Mouse (Mus musculus) midbrain, postnatal 0 days (tissue): ENCODE measurements around the gene Krt4. TPM values are rescaled to one million over a fixed set of nuclear protein-coding genes. Genes with fewer than 3 reads are reported as not detected.

ENCODE experiments used
- ATAC-seq: fragments of 200-750 bp; cut with Nextera tagmentation; 2 replicates; pipeline ENCODE4 v1.8.0; 2017; ENCODE audit warnings: moderate number of reproducible peaks, mild to moderate bottlenecking, moderate TSS enrichment, moderate library complexity; ENCODE audit not compliant: low FRiP score
- DNase-seq: peaks from one replicate; pipeline ENCODE4 v3.0.0-alpha.2; 2015; ENCODE audit warnings: low spot score
- H3K27ac ChIP-seq: fragments of 300-500 bp; sonication (generic); 2 replicates; pipeline ENCODE4 v1.5.1; 2014; ENCODE audit warnings: low read depth, mild to moderate bottlenecking, low read length, mixed read lengths
- H3K27me3 ChIP-seq: fragments of 300-500 bp; sonication (generic); 2 replicates; pipeline ENCODE4 v1.6.1; 2014; ENCODE audit warnings: low read length, control low read depth, mixed read lengths; ENCODE audit not compliant: insufficient read depth
- H3K36me3 ChIP-seq: fragments of 300-500 bp; sonication (generic); 2 replicates; pipeline ENCODE4 v1.6.1; 2014; ENCODE audit warnings: low read length, control low read depth, mixed read lengths; ENCODE audit not compliant: insufficient read depth
- H3K4me1 ChIP-seq: fragments of 300-500 bp; sonication (generic); 2 replicates; pipeline ENCODE4 v1.6.1; 2014; ENCODE audit warnings: mild to moderate bottlenecking, control low read depth, antibody characterized with exemption, low read length, mixed read lengths; ENCODE audit not compliant: insufficient read depth
- H3K4me2 ChIP-seq: fragments of 300-500 bp; sonication (generic); 2 replicates; pipeline ENCODE4 v1.6.1; 2014; ENCODE audit warnings: low read depth, mild to moderate bottlenecking, low read length, mixed read lengths; ENCODE audit not compliant: poor library complexity, severe bottlenecking
- H3K4me3 ChIP-seq: fragments of 300-500 bp; sonication (generic); 2 replicates; pipeline ENCODE4 v1.5.1; 2014; ENCODE audit warnings: low read depth, mild to moderate bottlenecking, low read length, moderate library complexity
- H3K9ac ChIP-seq: fragments of 300-500 bp; sonication (generic); replicated peaks from 2 replicates; pipeline ENCODE4 v1.6.1; 2014; ENCODE audit warnings: mild to moderate bottlenecking, low read length, moderate library complexity, mixed read lengths; ENCODE audit not compliant: poor library complexity, severe bottlenecking
- H3K9me3 ChIP-seq: fragments of 300-500 bp; sonication (generic); 2 replicates; pipeline ENCODE4 v1.6.1; 2016; ENCODE audit warnings: low read length, control low read depth
- CTCF ChIP-seq: IDR thresholded peaks from 2 replicates; pipeline ENCODE4 v1.5.1; 2016; ENCODE audit warnings: antibody characterized with exemption, mild to moderate bottlenecking
- WGBS: fragments of 180-500 bp; shearing (Covaris S2); extraction: QIAGEN DNeasy Blood & Tissue Kit; methylation state at CpG from one replicate; pipeline ENCODE4 v1.1.7; 2014; 5-methylcytosine and 5-hydroxymethylcytosine counted together
- polyA plus RNA-seq: library from polyadenylated mRNA; unstranded; fragments of >200 nt; fragmentation: Nextera tagmentation; extraction: Ambion mirVana; gene quantifications from 2 replicates; pipeline ENCODE4 v1.2.1, GENCODE M21; 2015
- total RNA-seq: library from RNA; depleted of rRNA; stranded (reverse); fragments of >200 nt; gene quantifications from 2 replicates; pipeline ENCODE4 v1.2.3, GENCODE M21; 2014

The Krt4 gene
- total and polyA plus RNA-seq, 2 experiments from 2014 or later, result 0.38 TPM; not detected in 1

- Histone ChIP-seq H3K4me3 (no peak overlapping the region), H3K9ac (no peak overlapping the region), H3K36me3 (no peaks in the 10 kb centered on the region), H3K9me3 (no peaks in the 10 kb centered on the region), H3K27ac (no peak overlapping the region), H3K27me3 (no peaks in the 10 kb centered on the region), H3K4me1 (no peaks in the 10 kb centered on the region), H3K4me2 (no peak overlapping the region)
- DNase-seq (no peak), ATAC-seq (no peak)
- TF ChIP-seq CTCF, result no peak
- 94% methylated on average over 7 of the region's 7 CpGs for WGBS
Observed at GRCm38 (mm10) chr15:101952733-101953474, 28.4 kb upstream of the Krt4 start.

GRCm38 (mm10) chr15:101945430-101945829 is 20.9 kb upstream of the Krt4 start:
- WGBS, result 91% methylated on average over 1 of the region's 1 CpGs
- no peaks in the 10 kb centered on the region for H3K4me1 ChIP-seq
- H3K27me3 ChIP-seq, result no peaks in the 10 kb centered on the region

GRCm38 (mm10) chr15:101941948-101942347 is 17.4 kb upstream of the Krt4 start:
- no peaks in the 10 kb centered on the region for H3K36me3 ChIP-seq
- H3K9me3 ChIP-seq, result no peaks in the 10 kb centered on the region
- H3K9ac ChIP-seq, result no peak overlapping the region
- no peaks in the 10 kb centered on the region for H3K4me1 ChIP-seq
- DNase-seq, result no peak
- WGBS, result 72% methylated on average over 8 of the region's 8 CpGs
- no peak overlapping the region for H3K27ac ChIP-seq
- H3K4me3 ChIP-seq, result no peak overlapping the region
- no peak for TF ChIP-seq CTCF
- ATAC-seq, result no peak
- no peak overlapping the region for H3K4me2 ChIP-seq
- H3K27me3 ChIP-seq, result no peaks in the 10 kb centered on the region

More at GRCm38 (mm10) chr15:101945430-101945829, 20.9 kb upstream of the Krt4 start:
- Histone ChIP-seq H3K27ac (no peak overlapping the region), H3K4me2 (no peak overlapping the region), H3K36me3 (no peaks in the 10 kb centered on the region), H3K9me3 (no peaks in the 10 kb centered on the region), H3K9ac (no peak overlapping the region), H3K4me3 (no peak overlapping the region)
- ATAC-seq (no peak), DNase-seq (no peak)
- TF ChIP-seq CTCF, result no peak

GRCm38 (mm10) chr15:101940274-101940829 is 15.8 kb upstream of the Krt4 start, which contains the start of gene Krt79:
TSS of gene Krt79 (minus strand) at chr15:101940324.
- Histone ChIP-seq H3K27ac (no peak within 1 kb of the TSS), H3K9me3 (no peaks in the 10 kb centered on the region), H3K4me3 (no peak within 1 kb of the TSS), H3K4me2 (no peak within 1 kb of the TSS), H3K9ac (no peak within 1 kb of the TSS), H3K27me3 (no peaks in the 10 kb centered on the region), H3K36me3 (no peaks in the 10 kb centered on the region), H3K4me1 (no peaks in the 10 kb centered on the region)
- WGBS, result 64% methylated on average over 6 of the region's 6 CpGs
- no peak for TF ChIP-seq CTCF
- ATAC-seq (no peak), DNase-seq (no peak)

GRCm38 (mm10) chr15:101938600-101939308 is 14.2 kb upstream of the Krt4 start:
- no peak overlapping the region for H3K4me3 ChIP-seq
- DNase-seq (no peak), ATAC-seq (no peak)
- H3K36me3 ChIP-seq, result no peaks in the 10 kb centered on the region
- no peak overlapping the region for H3K9ac ChIP-seq
- 84% methylated on average over 9 of the region's 9 CpGs for WGBS
- H3K4me2 ChIP-seq, result no peak overlapping the region
- H3K27me3 ChIP-seq, result no peaks in the 10 kb centered on the region
- no peaks in the 10 kb centered on the region for H3K4me1 ChIP-seq
- no peak for TF ChIP-seq CTCF
- no peaks in the 10 kb centered on the region for H3K9me3 ChIP-seq
- H3K27ac ChIP-seq, result no peak overlapping the region

- H3K27me3 ChIP-seq, result peaks cover 8% of the 10 kb centered on the region; the same call in 1 of the 2 replicates
- H3K27ac ChIP-seq, result no peak overlapping the region
- H3K9ac ChIP-seq, result no peak overlapping the region
- H3K36me3 ChIP-seq, result no peaks in the 10 kb centered on the region
- no peak for TF ChIP-seq CTCF
- H3K4me1 ChIP-seq, result no peaks in the 10 kb centered on the region
- no peaks in the 10 kb centered on the region for H3K9me3 ChIP-seq
- no peak for DNase-seq
- 77% methylated on average over 6 of the region's 6 CpGs for WGBS
- H3K4me3 ChIP-seq, result no peak overlapping the region
- no peak overlapping the region for H3K4me2 ChIP-seq
- ATAC-seq, result no peak
Observed at GRCm38 (mm10) chr15:101933024-101933423, 8.5 kb upstream of the Krt4 start.
